Mouse (Mus musculus) cortical plate, adult 2 months (tissue): ENCODE data around the gene Fkbp5.

Experiments
- CTCF ChIP-seq: fragments of 200-500 bp; IDR thresholded peaks from 2 replicates; pipeline ENCODE4 v1.5.1; 2011; ENCODE audit warnings: mild to moderate bottlenecking, control low read depth, low read length; ENCODE audit not compliant: insufficient read depth; ENCODE audit errors: extremely low read depth
- POLR2A ChIP-seq: fragments of 200-500 bp; IDR thresholded peaks from 2 replicates; pipeline ENCODE4 v1.6.1; 2011; ENCODE audit warnings: mild to moderate bottlenecking, low read length, control low read depth; ENCODE audit not compliant: insufficient read depth; ENCODE audit errors: extremely low read depth

DNA sequence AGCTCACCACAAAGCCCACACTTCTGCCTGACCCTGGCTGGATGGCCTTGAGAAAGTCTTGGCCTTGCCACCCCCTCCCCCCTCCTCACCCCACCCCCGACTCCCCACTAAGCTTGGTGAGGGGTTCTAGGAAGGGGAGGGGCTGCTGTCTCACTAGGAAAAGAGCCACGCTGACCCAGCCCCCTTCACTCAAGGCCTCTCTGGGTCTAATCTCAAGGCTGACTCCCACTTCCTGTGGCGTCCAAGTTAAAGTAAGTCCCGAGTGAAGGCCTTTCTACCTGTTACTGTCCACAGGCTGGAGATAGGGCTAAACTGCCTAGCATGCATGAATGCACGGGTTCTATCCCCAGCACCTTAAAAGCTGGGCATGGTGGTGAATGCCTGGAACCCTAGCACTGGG is 9.8 kb downstream of the Fkbp5 start:
- TF ChIP-seq POLR2A, result no peak
- TF ChIP-seq CTCF, result no peak
